Mouse (Mus musculus): ENCODE results near the gene Crbn.

Gene Crbn

GRCm38 (mm10) chr6:106765892-106766291, 34.0 kb downstream of the Crbn start:
- DNase-seq (ENCODE audit: low spot score) = no peak

DNA sequence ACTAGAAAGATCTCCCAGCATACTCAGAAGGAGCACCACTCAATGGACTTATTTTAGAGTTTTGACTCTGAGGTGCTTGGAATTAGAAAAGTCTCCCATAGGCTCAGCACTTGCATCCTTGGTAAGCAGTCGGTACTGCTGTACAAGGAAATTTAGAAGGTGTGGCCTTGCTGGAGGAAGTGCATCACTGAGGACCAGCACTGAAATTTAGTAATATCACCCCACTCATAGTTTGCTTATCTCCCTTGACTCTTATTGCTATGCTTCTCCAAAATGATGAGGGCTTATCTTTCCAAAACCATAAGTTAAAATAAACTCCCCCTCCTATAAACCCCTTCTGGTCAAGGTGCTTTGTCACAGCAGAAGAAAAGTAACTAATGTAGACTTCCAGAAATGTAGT, 38.4 kb downstream of the Crbn start:
- DNase-seq (ENCODE audit: low spot score) = no peak

- no peak for DNase-seq (ENCODE audit: low spot score)
Observed at GRCm38 (mm10) chr6:106760473-106761218, 39.2 kb downstream of the Crbn start.

- DNase-seq (ENCODE audit: low spot score) = no peak
Observed at GRCm38 (mm10) chr6:106758299-106758698, 41.6 kb downstream of the Crbn start.

DNA sequence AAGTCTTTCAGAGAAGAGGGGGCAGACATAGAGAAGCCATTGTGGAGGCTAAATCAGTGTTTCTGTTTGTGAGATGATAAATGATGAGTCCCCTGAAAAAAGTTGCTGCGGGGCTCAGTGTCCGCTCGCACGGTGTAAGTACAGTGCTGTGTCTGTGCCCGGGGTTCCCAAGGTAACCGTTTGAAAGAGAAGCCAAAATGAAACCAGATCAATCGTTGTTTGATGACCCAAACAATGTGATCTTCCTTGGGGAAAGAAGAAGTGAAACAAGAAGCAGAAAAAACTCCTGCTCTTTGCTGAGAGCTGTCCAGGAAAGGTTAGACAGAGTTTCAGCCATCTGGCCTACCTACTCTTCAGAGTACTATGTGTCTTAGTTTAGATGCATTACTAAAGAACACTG, 49.6 kb downstream of the Crbn start:
- DNase-seq (ENCODE audit: low spot score) = no peak

GRCm38 (mm10) chr6:106748887-106749388, 50.9 kb downstream of the Crbn start, which contains the start of gene Il5ra:
Il5ra (minus strand) TSS chr6:106749037.
- DNase-seq (ENCODE audit: low spot score) = no peak

DNA sequence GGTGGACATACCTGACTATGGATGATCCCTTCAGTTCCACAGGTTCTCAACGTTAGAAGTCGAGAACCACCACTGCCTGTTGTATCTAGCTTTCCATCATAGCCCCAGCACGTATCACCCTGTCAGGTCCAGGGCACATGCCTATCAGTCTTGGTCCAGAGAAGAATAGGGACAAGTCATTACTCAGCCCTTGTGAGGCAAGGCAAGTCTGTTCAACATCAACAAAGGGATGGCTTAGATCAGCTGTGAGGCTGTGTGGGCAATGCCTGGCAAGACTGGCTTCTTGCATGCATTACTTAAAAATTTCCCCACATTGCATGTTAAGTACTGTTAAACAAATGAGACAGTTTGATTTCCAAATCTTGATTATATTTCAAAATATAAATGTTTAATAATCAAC, 52.1 kb downstream of the Crbn start:
- DNase-seq (ENCODE audit: low spot score) = no peak

GRCm38 (mm10) chr6:106747251-106747650, 52.6 kb downstream of the Crbn start:
- DNase-seq (ENCODE audit: low spot score) = no peak

- DNase-seq (ENCODE audit: low spot score) = no peak
Observed at GRCm38 (mm10) chr6:106745673-106746394, 54.0 kb downstream of the Crbn start.

- no peak for DNase-seq (ENCODE audit: low spot score)
Observed at GRCm38 (mm10) chr6:106743556-106744233, 56.2 kb downstream of the Crbn start.

GRCm38 (mm10) chr6:106740244-106740825, 59.5 kb downstream of the Crbn start:
- no peak for DNase-seq (ENCODE audit: low spot score)

DNA sequence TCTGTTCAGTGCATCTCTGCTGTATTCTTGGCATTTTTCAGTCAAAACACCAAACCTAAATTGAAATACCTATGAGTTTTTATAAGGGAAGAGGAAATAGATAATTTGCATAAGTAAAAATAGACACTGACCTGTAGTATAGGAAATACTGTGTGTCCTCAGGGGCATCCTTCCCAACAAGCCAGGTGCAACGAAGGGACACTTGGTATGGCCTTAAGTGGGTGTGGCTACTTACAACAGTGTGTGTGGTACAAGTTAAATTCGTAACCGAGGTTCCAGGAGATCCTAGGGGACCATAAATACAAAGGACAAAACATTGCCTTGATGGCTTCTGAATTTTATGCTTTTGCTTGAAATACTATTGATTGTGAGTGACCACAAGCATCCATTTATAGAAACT, 61.6 kb downstream of the Crbn start:
- DNase-seq (ENCODE audit: low spot score) = no peak

GRCm38 (mm10) chr6:106732563-106732962, 67.3 kb downstream of the Crbn start:
- DNase-seq (ENCODE audit: low spot score) = no peak

Data from left cerebral cortex, adult 11 months (tissue).